Comparison of ENCODE assay signal across 7 mouse cellular contexts in genomic region chr14:30825476-30826131, GRCm38 (mm10). TPM values are rescaled to one million over a fixed set of nuclear protein-coding genes. Genes with fewer than 3 reads are reported as not detected.
DNase-seq lines count a peak whose midpoint lies in the region; ATAC-seq lines count a peak whose summit lies in the region.

Gene Tmem110 (plus strand): TSS chr14:30825590.

- DNase-seq in adrenal gland, adult 8-10 months: peak; percentile 61
- DNase-seq in embryo, embryonic 9.5 days (ENCODE audit: extremely low spot score): peak; percentile 88
- no peak for DNase-seq in gonadal fat pad, adult 2 months (ENCODE audit: low read depth)
- DNase-seq in kidney, adult 11 months: peak; percentile 89
- DNase-seq in limb, embryonic 10.5 days (ENCODE audit: low spot score): peak; percentile 88
- peak; percentile 78 for DNase-seq in spleen, adult 12 weeks (ENCODE audit: low spot score)

- H3K27me3 ChIP-seq in limb, embryonic 10.5 days (ENCODE audit: low read depth, poor library complexity, severe bottlenecking): no peaks in the 10 kb centered on the region
- no peaks in the 10 kb centered on the region for H3K27me3 ChIP-seq in midbrain, embryonic 13.5 days

- no peaks in the 10 kb centered on the region for H3K9me3 ChIP-seq in limb, embryonic 10.5 days (replicated peaks)
- no peaks in the 10 kb centered on the region for H3K9me3 ChIP-seq in midbrain, embryonic 13.5 days

- under 1% methylated on average over 68 of the region's 68 CpGs for WGBS in limb, embryonic 10.5 days
- under 1% methylated on average over 67 of the region's 68 CpGs for WGBS in midbrain, embryonic 13.5 days

- H3K4me2 ChIP-seq in midbrain, embryonic 13.5 days (replicated peaks): peak within 1 kb of the TSS; percentile 82

- H3K4me1 ChIP-seq in limb, embryonic 10.5 days: peaks cover 45% of the 10 kb centered on the region
- peaks cover 22% of the 10 kb centered on the region for H3K4me1 ChIP-seq in midbrain, embryonic 13.5 days (replicated peaks)

- peak; percentile 98 for ATAC-seq in midbrain, embryonic 13.5 days

- no peaks in the 10 kb centered on the region for H3K36me3 ChIP-seq in limb, embryonic 10.5 days
- H3K36me3 ChIP-seq in midbrain, embryonic 13.5 days: peaks cover 3% of the 10 kb centered on the region; the same call in 1 of the 2 replicates

- H3K4me3 ChIP-seq in limb, embryonic 10.5 days: peak within 1 kb of the TSS; percentile 85
- peak within 1 kb of the TSS; percentile 82 for H3K4me3 ChIP-seq in midbrain, embryonic 13.5 days (replicated peaks)

- peak within 1 kb of the TSS; percentile 89 for H3K9ac ChIP-seq in midbrain, embryonic 13.5 days (replicated peaks)

- peak within 1 kb of the TSS; percentile 95 for H3K27ac ChIP-seq in limb, embryonic 10.5 days
- peak within 1 kb of the TSS; percentile 75 for H3K27ac ChIP-seq in midbrain, embryonic 13.5 days

RNA-seq across cellular contexts. Expression of gene Tmem110, which starts in this region (rescaled TPM):
- total RNA-seq in adrenal gland, adult 8-10 months (2022): 10 to 100 TPM; 20.1 to 23.7 (median 22.8) TPM
- polyA plus RNA-seq in gonadal fat pad, adult 2 months (2012; rRNA removed): 30.9 and 31.6 TPM in 2 replicates
- 32.0 and 37.6 TPM in 2 replicates for polyA plus RNA-seq in limb, embryonic 10.5 days (2016; fragmentation: Nextera tagmentation; extraction: Ambion mirVana)
- 18.2 and 18.9 TPM in 2 replicates for polyA plus RNA-seq in midbrain, embryonic 13.5 days (2015; fragmentation: Nextera tagmentation; extraction: Ambion mirVana)
